Mouse (Mus musculus) liver, adult 2 months (tissue): Measurements from ENCODE around the gene Pfkp.

ENCODE experiments used
- CTCF ChIP-seq: fragments of 200-500 bp; IDR thresholded peaks from 2 replicates; pipeline ENCODE4 v1.5.1; 2011; ENCODE audit warnings: low read depth, low read length, control low read depth
- POLR2A ChIP-seq: fragments of 200-500 bp; IDR thresholded peaks from 2 replicates; pipeline ENCODE4 v1.6.1; 2011; ENCODE audit warnings: low read length, control low read depth; ENCODE audit not compliant: insufficient read depth; ENCODE audit errors: extremely low read depth

DNA sequence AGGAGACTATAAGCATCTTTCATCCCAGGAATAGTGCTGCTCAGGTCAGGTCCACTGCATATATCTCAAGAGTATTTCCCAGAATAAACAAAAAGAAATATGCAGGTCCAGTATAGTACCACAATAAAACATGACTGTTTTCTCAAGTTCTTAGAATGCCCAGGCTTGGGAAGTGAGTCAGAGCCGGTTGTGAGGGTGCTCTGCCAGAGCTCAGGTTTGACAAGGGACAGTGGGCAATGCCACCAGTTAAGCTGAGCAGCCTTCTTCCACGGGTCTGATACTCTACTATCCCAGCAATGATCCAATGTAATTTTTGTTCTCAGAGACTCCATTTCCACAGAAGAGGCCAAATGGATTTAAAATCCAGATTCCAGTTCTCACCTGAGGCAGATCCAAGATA, 2.3 kb downstream of the Pfkp start:
- TF ChIP-seq POLR2A = no peak
- TF ChIP-seq CTCF = no peak
